Mouse (Mus musculus): Measurements from ENCODE around the gene Myl3.

Myl3 gene

DNA sequence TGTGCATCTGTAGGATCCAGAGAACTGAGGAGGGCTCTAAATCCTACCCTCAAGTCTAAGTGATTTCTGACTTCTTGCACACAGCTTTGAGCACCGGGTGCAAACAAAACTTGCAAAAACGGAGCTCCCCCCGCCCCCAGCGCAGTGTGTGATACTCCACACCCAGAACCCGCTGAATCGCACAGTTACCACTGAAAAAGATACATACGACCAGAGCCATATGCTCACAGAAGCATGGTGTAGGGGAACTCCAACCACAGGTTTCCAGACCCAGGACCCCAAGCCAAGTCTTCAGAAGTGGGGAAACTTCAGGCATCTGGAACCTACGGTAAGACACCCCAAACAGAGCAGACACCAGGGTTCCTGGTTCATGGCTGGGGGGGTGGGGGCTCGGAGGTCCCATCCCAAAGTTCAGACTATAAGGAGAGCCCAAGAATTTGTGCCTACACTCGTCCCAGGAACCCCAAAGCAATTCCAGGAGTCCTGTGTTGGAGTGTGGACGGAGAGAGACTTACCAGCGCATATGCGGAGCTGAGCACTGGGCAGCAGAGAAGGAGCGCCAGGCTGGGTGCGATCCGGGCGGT lies at the start of gene Myl3:
Gene Myl3, plus strand, starts transcription at position 151 of the 584 bp plus-strand sequence.
- DNase-seq (ENCODE audit: low read depth, low spot score), result no peak

DNA sequence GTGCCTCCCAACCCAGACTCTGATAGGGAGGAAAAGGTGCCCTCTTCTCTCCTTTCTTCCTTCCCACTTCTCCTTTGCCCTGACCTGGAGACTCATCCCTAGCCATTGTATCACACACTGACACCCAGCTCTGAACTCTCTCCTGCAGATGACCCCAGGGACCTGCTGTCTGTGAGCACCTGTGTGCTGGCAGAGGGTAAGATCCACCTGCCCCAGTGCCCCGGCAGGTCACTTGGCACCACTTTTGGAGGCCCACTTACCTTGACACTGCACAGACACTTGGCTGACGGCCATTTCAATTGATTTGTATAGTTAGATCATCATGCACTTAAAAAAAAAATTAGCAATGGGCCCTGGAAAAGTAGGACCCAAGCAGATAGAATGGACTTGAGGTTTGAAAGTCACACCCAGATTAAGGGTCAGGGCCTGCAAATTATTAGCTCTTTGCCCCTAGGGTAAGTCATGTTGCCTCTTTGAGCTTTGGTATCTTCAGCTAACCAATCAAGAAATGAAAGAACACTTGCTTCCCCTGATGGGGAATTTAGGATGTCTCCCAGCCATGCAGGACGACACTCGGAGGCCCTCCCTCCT lies 46.4 kb upstream of the Myl3 start:
- no peak for DNase-seq (ENCODE audit: low read depth, low spot score)

DNA sequence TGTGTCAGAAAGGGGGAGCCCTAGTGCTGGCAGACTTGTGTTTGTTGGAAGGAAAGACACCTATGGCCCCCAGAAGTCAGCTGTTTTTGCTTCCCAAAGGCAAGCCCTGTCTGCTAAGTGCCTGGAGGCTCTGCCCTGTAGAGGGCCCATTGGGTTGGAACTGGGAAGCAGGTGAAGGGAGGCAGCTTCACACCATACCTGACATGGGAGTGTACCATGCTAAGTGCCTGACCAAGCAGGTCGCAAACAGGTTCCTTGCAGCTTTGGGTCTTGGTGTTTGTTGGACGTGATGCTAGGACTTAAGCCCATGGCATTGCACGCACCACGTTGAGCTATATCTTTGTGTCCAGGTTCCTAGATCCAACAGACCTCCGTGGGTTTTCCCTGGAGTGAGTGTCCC lies 45.2 kb upstream of the Myl3 start:
- no peak for DNase-seq (ENCODE audit: low read depth, low spot score)

DNA sequence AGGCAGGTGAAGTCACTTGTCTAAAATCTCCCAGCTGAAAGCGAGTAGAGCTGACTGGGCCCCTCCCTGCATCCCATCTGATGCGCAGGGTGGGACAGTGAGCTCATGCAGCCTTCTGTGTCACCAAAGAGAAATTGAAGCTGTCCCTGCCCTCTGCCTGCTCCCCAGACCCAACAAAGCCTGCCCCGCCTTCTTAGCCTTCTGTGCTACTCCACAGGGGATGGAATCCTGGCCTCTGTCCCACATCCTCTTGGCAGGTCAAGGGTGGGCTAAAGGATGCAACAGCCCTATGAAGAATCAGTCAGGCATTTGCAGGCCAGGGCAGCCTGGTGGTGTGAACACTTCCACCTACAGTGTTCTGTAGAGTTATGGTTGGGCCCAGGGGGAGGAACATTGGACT lies 44.2 kb upstream of the Myl3 start:
- peak; percentile 18 for DNase-seq (ENCODE audit: low read depth, low spot score)

DNA sequence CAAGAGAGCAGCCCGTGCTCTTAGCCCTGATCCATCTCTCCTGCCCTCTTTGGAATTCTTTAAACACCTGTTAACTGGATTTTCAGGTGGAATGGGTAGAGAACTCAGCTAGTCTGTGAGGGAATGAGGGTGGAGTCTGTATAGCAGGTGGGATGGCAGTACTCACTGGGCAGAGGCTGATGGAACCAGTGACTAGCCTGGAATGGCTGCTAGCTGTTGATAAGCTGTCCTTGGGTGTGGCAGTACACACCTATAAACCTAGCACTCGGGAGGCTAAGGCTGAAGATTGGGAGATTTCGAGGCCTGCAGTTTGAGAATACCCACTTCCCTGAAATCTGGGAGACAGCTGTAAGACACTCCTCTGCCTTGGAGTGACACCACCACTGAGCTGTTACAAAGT lies 42.1 kb upstream of the Myl3 start:
- no peak for DNase-seq (ENCODE audit: low read depth, low spot score)

DNA sequence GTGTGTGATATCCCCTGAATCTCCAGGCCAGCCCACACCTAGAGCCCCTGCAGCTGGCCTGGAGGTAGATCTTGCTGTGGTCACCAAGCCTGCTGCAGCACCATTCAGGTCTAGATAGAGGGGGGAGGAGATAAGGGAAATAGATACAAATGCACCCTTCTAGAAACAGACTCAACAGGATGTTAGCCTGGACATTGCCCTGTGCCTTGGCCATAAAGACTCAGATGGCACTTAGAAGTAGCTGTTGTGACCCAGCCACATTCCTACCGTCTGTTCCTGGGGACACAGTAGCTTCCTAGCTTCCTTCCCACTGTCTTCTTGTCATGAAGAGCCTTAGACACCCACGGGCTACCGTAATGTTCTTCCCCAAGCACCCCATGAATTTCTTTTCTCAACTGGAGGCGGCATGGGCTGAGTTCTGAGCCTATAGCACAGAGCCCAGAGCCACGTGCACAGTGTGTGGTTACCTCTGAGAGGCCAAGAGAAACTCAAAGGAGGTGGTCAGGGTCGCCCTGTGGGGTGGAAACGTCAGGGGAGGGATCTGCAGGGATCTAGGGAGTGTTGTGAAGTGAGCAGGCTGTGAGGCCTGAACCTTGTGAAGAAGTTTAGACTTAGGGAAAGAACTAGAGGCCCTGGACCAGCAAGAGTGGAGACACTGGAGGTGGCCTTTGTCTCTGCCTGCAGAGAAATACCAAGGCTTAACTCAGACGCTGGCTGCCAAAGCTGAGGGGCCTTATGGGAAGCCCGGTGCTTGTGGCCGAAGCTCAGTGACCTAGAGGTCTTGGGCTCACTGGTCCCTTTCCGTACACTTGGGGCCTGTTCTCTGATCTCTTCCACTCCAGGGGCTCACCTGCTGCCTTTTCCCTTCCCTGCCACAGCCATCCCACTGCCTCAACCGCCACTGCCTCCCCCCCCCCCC lies 40.3 kb upstream of the Myl3 start:
- DNase-seq (ENCODE audit: low read depth, low spot score), result no peak

DNA sequence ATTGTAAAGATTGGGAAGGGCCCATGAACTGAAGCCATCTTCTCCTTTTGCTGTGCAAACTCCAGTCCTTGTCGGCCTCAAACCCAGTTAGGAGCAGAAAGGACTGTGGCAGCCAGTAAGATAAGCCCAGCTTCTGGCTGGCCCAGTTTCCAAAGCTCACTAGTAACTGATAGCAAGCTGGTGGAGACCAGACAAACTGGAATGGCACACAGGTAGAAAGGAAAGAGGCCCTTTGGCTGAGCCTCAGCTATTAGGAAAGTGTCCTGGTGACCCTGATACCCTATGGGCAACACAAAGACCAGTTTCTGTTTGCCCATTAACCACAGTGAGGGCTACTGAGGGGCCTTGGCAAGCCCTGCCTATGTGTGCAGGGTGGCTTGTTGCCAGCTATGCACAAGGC lies 38.8 kb upstream of the Myl3 start:
- no peak for DNase-seq (ENCODE audit: low read depth, low spot score)

DNA sequence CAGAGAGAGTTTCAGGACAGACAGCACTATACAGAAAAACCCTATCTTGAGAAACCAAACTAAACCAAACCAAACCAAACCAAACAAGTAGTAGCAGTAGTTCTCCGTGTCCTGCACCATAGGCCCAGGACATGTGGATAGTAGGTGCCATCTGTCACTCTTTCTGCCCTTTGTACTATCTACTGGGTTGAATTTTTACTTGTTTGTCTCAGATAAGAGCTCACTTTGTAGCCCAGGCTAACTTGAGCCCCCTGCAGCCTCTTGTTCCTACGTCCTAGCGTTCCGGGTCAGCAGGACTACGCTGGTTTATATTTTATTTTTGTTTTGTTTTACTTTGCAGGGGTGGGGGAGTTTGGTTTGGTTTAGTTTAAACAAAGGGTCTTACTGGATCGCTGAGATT lies 37.7 kb upstream of the Myl3 start:
- no peak for DNase-seq (ENCODE audit: low read depth, low spot score)

DNA sequence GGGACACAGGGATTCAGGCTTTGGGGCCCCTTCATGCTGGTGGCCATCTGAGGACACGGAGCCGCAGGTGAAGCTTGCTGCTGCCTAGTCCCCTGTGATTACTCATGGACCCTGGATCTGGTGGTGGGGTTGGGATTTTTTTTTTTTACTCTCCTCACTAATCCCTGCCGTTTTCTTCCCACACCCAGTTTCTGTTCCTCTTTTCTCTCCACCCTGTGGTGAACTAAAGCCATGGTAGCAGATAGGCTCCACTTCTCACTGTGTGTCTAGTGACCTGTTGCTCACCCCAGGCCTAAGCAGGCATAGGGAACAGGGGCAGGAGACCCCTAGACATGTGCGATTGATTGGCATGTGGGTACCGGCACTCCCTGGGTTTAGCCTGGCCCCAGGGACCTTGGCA lies 34.9 kb upstream of the Myl3 start:
- DNase-seq (ENCODE audit: low read depth, low spot score), result no peak

DNA sequence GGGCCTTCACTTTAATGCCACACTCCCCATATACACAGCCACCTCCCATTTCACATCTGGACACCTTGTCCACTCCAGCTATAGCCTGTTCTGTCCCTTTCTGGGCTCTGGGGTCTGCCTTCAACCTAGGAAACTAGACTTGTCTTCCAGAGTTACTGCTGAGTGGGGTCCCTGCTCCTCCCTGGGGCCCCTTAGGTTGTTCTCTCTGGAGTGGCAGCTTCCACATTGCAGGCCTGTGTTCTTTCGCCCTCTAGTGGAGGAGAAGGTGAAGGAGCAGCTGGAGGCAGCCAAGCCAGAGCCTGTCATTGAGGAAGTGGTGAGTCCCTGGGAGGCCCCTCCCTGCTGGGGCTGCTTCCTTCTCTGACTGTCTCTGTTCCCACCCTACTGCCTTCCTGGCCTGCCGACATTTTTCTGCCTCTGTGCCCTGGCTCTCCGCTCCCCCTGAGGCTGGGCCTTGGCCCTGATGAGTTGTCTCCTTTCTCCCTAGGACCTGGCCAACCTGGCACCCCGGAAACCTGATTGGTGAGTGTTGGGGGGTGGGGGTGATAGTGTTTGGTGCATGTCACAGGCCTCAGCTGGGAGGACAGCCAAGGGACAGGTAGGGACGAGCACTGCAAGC lies 31.9 kb upstream of the Myl3 start:
- peak; percentile 90 for DNase-seq (ENCODE audit: low read depth, low spot score)

DNA sequence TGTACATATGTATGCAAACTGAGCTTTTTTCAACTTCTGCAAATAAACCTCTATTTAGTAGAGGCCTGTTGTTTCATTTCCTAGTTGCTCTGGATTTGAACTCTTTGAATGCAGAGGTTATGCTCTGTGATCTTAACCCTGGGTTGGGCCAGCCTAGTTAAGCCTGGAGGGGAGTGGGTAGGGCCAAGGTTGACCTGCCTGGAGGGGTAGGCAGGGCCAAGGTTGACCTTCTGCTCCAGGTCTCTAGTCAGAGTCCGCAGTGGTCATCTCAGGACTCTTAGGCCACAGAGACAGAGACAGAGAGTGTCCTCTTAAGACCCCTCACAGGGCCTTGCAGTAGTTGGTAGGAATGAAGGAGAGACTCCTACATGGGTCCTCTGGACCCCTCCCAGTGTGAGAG lies 30.1 kb upstream of the Myl3 start:
- DNase-seq (ENCODE audit: low read depth, low spot score), result no peak

DNA sequence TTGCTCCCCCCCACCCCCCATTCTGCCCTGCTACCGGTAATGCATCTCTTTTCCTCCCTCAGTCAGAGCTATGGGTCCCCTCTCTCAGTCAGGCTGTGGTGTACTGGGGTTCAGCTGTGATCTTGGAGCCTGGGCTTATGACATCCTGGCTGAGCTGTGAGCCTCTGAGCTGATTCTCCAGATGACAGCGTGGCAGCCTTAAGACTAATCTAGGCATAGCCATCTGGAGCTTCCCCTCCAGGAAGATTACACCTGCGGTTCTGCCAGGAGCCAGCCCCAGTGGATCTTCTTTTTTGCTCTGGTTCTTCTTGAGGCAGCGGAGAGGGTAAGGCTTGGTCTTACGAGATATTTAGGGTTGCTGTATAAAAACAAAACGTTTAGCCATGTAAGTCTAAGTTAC lies 29.7 kb upstream of the Myl3 start:
- no peak for DNase-seq (ENCODE audit: low read depth, low spot score)

DNA sequence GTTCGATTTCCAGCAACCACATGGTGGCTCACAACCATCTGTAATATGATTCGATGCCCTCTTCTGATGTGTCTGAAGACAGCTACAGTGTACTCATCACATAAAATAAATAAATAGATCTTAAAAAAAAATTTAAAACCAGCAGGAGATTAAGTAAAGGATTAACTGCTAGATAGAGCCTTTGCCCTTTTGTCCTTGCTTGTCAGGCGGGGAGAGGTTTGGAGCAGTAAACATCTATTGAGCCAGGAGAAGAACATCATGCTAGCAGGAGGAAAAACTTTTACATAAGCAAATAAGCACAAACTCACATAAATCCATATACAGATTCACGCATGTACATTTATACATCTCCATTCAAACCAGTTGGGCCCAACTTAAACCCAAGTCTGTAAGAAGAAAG lies 29.1 kb upstream of the Myl3 start:
- DNase-seq (ENCODE audit: low read depth, low spot score), result no peak

DNA sequence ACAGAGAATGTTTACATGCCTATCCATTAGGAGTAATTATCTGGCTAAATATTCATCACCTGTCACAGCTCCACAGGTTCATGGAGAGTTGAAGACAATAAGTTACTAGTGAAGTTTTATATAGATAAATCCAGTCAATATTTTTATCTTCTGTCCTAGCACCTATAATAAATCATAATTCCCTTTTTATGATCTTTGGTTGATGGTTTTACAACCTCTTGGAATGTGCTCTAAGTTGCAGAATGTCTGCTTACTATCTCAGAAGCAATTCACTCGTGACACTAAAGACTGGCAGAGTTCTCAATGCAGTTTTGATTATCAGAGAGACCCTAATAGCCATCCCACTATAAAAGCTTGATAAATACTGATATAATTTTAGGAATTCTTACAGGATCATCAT lies 28.3 kb upstream of the Myl3 start:
- DNase-seq (ENCODE audit: low read depth, low spot score), result no peak

DNA sequence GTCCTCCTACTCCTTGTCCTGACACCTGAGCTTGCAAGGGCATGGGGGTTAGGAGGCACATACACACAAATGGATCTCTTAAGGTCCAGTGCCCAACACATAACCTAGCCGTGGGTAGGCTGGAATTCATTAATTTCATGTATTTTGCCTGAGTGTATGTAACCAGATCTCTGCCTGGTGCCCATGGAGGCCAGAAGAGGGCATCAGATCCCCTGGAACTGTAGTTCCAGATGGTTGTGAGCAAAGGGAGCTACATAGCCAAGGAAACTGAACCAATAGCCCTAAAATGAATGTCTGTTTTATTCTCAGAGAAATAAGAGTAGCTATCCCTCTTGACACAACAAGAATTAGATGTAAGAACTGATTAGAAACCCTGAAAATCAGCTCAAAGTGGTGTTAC lies 26.2 kb upstream of the Myl3 start:
- no peak for DNase-seq (ENCODE audit: low read depth, low spot score)

DNA sequence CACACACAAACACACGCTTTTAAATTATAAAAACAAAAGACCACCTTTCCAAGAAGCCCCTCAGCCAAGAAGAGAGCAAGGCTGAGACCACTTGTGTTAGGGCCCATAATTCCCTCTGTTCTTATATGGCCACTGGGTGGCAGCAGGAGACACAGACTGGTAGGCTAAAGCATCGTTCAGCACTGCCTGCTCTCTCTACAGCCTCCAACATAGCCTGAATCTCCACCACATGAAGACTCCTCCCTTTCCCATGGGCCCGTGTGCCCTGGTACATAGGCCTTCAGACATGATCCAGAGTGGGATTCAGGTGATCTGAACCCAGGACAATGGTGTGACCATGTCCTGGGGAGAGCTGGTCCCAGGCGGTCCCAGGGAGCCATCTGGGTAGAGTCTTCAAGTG lies 24.9 kb upstream of the Myl3 start:
- peak; percentile 45 for DNase-seq (ENCODE audit: low read depth, low spot score)

DNA sequence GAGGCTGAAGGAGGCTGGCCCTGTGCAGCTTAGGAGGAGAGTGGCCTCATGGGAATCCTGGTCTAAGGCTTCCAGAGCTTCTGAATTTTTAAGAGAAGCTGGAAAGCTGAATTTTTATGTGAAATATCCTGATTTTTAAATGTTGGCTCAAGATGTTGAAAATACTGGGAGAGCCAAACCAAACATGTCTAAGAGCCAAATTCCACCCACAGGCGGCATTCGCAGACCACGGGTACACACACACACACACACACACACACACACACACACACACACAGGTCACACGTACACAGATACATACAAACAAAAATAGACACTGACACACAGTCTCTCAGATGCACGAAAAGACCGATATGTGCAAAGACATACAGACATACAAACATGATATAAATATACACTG lies 23.6 kb upstream of the Myl3 start:
- DNase-seq (ENCODE audit: low read depth, low spot score), result no peak

DNA sequence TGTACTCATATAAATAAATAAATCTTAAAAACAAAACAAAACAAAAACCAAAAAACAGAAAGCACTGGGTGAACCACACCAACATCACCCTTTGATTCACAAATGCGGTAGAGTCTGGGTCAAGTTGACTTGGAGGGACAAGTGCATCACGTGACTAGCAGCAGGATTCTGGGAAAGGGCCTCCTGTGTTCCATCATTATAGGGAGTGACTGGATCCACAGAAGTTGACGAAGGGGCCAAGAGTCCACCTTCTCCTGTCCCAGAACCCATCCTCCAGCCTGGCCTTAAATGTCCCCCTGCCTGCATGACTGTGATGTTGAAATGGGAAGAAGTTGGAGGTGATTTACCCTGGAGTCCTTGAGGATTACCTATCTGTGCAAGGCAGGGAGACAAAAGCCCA lies 22.9 kb upstream of the Myl3 start:
- no peak for DNase-seq (ENCODE audit: low read depth, low spot score)

DNA sequence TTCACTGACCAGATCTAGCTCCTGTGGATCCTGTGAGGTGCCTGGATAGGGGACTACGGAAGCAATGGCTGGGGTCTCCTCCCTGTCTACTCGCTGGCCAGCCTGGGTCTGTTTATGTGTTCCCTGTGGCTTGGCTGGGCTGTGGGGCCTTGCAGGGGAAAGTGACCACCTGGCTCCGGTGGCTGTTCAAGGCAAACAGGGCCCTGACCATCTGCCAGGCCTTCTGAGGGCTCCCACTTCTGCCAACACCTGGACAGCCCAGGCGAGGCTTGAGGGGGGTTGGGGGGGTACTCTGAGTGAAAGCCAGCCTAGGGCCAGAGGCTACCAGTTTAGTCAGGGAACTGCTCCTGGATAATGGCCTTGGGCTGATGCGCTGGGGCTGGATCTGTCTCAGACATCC lies 21.7 kb upstream of the Myl3 start:
- no peak for DNase-seq (ENCODE audit: low read depth, low spot score)

DNA sequence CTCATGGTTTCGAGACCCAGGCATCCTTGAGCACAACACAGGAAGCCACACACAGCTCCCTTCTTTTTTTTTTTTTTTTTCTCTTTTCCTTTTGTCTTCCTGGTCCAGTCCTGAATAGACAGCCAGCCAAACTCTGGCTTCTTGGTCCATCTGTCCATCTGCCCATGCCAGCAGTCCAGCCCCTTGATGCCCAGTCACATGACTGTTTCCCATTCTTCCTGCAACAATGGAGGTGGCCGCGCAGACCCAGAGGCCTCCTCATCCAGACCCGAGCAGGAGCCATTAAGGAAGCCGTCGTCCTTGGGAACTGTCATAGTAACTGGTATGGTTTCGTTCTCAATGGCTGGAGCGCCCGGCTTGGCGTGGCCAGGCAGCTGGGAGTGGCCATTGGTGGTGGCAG lies 19.6 kb upstream of the Myl3 start:
- no peak for DNase-seq (ENCODE audit: low read depth, low spot score)

DNA sequence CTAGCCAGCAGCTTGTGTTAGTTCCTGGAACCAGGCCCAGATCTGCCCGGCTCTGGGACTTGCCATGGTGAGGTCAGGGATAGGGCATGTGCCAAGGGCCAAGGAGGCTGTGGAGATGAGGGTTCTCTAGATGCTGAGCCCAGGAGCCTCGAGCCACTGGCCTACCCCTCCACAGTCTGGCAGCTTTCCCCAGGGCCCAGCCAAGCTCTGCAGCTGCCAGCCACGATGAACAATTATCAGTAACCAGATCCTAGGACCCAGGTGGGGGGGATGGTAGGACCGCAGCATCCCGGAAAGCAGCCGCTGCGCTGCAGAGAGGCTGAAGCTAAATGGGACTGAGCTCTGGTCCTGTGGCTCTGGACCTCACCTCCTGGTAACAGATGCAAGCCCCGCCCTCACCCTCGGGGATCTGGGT lies 15.9 kb upstream of the Myl3 start:
- DNase-seq (ENCODE audit: low read depth, low spot score), result no peak

DNA sequence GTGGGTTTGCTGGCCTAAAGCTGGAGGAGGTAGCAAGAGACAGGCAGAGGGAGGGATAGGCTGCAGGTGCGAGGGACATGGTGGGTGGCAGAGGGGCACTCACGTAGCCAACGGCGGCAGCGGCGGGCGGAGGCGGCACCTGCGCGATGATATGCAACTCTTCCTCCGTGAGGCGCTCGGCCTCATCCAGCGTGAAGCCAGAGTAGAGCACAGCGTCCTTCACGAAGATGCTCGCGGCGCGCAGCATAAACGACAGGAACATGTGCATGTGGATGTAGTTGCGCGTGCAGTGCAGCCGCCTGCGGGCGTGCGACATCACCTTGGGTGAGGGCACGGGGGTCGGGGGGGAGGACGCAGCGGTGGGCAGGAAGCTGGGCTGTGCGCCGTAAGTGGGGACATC lies 14.8 kb upstream of the Myl3 start:
- no peak for DNase-seq (ENCODE audit: low read depth, low spot score)

DNA sequence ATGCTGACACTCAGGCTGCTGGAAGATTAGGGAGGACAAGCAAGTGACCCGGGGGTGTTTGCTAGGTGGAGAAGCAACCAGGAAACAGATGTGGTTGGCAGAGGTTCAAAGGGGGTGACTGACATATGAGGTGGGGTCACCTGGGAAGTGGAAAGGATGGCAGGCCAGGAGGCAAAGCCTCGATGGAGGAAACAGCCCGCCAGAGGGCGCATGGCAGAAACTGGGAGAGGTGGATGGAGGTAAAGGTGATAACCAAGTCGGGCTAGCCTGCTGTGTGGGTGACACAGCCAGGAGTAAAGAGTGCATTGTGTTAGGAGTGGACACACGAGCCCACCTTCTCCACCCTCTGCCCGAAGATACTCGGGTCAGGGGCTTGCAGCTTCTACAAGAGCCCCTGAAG lies 11.8 kb upstream of the Myl3 start:
- DNase-seq (ENCODE audit: low read depth, low spot score), result peak; percentile 58

All from CD4-positive helper T cell, adult 2 months (primary cell).